Mouse (Mus musculus) CD4-positive, CD25-positive, alpha-beta regulatory T cell, adult 2 months (primary cell): Measurements from ENCODE around the gene Stx8.

Experiments used
- DNase-seq: peaks from one replicate; pipeline ENCODE4 v3.0.0-alpha.2; 2012; ENCODE audit warnings: low read depth, low spot score

Gene Stx8

DNA sequence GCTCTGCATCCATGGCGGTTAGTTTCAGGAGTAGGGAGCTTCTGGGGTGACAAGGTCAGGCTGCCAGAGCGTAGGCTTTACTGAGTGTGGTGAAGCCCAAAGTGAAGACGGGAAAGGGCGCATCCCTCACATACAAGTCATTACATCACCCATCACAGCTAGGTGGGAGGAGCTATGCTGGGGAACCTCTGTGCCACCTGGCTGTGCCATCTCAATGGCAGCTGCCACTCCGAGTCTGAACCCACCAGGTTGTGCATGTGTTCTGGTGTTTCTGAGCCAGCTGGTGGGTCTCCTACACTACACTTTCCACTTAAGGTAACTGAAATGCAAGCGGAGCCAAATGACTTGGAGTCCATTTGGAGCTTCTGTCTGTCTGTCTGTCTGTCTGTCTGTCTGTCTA is 261.8 kb downstream of the Stx8 start:
- no peak for DNase-seq

DNA sequence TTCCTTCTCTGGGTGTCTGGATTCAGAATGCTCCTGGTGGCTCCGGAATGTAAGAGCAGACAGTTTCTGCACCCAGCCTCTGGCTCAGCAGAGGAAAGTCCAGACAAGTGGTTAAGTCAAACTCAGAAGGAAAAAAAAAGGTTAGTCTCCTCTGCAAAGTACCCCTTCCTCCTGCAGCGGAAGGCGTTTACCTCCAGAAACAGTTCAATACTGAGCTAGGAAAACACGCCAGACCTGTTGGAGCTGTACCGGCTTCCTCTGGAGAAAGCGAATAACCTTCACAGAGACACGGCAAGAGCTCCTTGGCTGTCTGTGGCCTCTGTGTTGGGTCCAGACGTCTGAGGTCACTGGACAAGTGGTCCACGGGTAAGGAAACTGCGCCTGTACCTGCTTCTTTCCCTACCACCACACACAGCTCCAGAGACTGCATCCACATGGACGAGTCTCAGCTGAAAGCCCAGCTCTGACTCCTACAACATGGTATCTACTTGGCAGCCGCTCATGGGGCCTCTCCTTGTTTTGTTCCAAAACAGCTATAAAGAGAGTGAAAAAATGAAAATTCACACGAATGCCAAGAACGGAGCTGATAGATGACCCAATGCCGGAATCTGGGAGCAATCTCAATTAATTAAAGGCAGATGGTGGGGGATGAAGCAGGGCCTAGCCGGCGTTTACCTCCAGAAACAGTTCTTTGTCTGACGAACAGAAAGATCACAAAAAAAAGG is 263.1 kb downstream of the Stx8 start:
- no peak for DNase-seq

DNA sequence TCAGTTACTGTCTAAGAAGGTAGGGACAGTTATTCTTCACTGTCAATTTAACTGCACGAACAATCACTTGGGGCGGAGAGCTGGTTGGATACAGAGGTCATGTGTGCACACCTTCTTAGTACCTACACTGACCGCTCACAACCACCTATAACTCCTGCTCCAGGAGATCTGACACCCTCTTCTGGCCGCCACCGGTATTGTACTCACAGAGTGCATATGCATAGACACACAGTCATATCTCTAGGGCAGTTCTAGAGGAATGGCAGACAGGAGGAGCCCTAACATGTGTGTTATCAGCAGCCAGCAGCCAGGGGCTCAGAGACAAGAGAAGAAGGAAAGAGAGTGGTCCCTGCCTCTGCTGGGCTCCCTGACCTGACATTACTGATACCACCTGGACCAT is 265.6 kb downstream of the Stx8 start:
- no peak for DNase-seq

DNA sequence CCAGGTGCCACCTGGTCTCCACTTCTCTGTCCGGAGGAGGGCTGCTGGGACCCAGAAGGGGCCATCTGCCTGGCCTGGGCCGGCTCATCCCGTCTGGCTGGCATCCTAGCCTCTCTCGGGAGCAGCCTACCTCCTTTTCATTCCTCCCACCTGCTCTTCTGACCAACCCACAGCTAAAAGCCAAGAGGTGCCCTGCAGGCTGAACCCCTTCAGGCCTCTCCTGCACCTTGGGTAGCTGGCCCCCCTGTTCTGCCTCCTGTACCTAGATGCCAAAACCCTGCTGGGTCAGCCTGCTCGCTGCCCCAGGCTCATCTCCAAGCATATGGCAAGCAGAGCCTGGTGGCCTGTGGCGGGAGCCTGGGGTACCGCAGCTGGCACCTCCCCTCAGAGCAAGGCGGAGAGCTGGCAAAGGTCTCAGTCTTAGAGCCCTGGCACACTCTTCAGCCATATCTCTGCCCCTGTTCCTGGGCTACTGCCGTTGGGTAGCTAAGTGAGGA is 267.5 kb downstream of the Stx8 start:
- DNase-seq, result no peak

DNA sequence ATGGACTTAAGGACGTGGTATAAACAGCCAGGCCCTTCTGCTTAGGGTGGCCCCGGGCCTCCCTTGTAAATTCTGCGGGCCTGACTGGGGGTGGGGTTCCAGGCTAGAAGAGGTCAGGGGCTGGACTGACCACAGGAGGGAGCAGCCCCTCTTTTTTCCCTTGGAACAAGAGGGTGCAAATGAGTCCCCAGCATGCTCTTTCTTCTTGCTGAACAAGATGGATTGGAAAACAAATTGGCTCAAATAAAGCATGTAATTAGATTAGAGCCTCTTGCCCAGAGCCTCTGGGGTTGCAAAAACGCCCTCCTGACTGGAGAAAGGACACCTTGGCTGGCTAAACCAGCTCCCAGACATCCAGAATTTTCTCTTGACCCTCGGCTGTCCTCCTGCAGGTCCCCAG is 273.8 kb downstream of the Stx8 start:
- no peak for DNase-seq

DNA sequence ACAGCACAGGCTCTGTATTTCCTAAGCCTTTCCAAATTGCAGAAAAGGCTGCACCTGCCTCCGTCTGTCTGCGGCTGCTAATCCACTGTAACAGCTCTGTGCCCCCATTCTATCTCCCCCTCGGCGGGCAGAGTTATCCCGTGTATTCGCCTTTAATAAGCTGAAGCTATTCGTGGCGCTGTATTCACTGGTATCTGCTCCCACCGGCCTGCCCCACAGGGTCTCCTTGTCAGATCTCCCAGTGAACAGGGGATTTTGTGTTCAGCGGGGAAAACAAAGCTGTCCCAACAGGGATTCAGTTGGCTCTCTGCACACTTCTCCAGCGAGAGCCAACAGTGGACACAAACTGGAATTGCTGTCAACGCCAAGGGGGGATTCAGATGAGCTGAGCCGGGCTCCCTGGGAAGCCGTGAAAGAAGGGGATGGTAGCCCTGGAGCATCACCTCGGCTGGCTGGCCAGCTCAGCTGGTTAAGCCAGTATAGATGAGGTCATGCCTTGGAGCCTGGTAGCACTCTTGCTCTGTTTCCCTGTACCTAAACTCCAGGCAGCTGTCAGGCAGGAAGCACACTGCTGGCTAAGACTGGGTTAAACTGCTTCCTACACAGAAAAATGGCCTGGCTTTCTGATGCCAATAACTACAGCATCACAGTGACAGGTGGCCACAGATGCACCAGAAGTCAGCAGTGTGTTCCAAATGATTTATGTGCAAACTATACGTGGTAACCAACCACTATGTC is 278.4 kb downstream of the Stx8 start:
- DNase-seq, result no peak

DNA sequence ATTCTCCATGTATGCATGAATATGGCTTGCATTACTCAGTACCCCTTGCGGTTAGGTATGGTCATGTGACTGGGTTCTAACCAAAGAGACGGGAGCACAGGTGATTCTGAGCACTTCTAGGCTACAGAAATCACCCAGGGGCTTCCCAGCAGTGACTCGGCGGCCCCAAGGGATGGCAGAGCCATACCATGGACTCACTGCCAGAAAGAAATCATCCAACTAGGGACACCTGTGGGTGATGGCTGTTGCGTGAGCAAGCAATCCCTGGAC is 278.9 kb downstream of the Stx8 start:
- no peak for DNase-seq

DNA sequence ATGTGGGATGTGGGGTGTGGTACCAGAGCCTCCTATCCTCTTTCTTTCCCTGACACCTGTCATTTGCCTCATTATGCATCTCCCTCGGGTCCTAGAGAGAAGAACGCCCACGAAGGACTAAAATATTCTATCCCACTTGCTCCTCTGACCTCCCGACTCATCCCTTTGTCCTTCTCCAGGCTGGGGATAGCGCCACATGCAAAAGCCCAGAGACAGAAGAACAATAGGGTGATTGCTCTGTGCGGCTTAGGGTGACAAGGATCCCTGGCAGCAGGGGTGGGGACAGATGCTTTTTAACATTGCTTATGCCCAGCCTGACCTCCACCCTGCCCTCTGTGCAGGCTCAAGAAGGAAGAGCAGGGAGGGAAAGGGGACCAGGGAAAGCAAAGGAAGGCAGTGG is 281.9 kb downstream of the Stx8 start:
- DNase-seq, result no peak

DNA sequence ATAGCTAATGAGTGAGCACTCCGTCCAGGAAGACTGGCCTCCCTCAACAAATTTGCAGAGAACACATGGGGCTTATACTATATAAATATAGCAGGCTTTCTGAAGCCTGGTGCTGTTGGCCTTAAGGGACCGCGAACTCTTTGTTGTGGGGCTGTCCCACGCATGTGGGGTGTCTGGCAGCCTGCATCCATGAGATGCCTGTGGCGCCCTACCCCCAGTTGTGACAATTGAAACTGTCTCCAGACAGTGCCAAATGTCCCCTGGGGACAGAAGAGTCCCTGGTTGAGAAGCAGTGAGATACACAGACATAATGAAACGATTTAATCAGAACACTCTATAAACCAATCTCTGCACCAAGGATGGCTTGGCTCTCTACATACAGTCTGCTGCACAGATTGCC is 284.1 kb downstream of the Stx8 start:
- no peak for DNase-seq

DNA sequence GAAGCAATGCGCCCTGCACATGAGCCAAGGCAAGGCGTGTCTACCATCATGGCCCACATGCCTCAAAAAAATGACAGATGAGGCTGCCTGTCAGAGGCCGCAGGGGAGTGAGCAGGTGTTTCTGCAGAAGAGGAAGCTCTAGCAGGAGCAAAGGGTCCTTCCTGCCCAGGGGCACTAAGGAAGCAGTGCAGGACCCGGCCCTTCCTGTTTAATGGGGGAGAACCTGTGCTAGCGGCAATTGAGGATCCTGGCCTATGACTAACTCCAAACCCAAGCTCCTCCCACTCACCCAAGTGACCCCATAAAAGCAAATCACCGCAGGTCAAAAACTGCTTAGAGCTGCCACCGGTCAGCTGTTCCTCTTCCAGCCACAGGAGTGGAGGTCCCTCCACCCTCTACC is 287.5 kb downstream of the Stx8 start:
- no peak for DNase-seq
